Mouse (Mus musculus): ENCODE results near the gene Pou1f1. TPM values are rescaled to one million over a fixed set of nuclear protein-coding genes. Genes with fewer than 3 reads are reported as not detected.

Pou1f1 gene
- polyA plus RNA-seq, 1 experiment = not detected

GRCm38 (mm10) chr16:65568853-65569252 is 48.5 kb downstream of the Pou1f1 start:
- Histone ChIP-seq H3K4me3 (no peak overlapping the region), H3K27me3 (ENCODE audit: control insufficient read depth, insufficient read depth, insufficient read length) (no peaks in the 10 kb centered on the region), H3K4me2 (ENCODE audit: low read depth) (peak overlapping the region; percentile 10), H3K36me3 (ENCODE audit: control insufficient read depth, insufficient read depth) (no peaks in the 10 kb centered on the region), H3K79me2 (ENCODE audit: control insufficient read depth, insufficient read depth) (no peaks in the 10 kb centered on the region), H3ac (ENCODE audit: control insufficient read depth, insufficient read length) (no peak overlapping the region)
- TF ChIP-seq POLR2AphosphoS2 (IDR thresholded peaks at IDR 0.05; ENCODE audit: insufficient read length, low read depth) (no peak), MAX (IDR thresholded peaks at IDR 0.05; ENCODE audit: low read depth) (no peak), TCF12 (IDR thresholded peaks at IDR 0.05; ENCODE audit: insufficient read depth, poor library complexity, severe bottlenecking) (no peak), SRF (IDR thresholded peaks at IDR 0.05; ENCODE audit: control insufficient read depth, insufficient read length, low read depth) (no peak), POLR2A (IDR thresholded peaks at IDR 0.05; ENCODE audit: insufficient read length, low read depth) (no peak), MYOD1 (IDR thresholded peaks at IDR 0.05; ENCODE audit: control insufficient read depth in 1 of 3, insufficient read length in 2 of 3, low read depth in 2 of 3) (no peak), CEBPB (IDR thresholded peaks at IDR 0.05; ENCODE audit: insufficient read depth, poor library complexity, severe bottlenecking) (no peak), USF1 (IDR thresholded peaks at IDR 0.05; ENCODE audit: low read depth) (no peak), MYOG (IDR thresholded peaks at IDR 0.05; ENCODE audit: control insufficient read depth in 1 of 3, insufficient read depth in 1 of 3, insufficient read length in 2 of 3, low read depth in 2 of 3) (no peak), E2F4 (IDR thresholded peaks at IDR 0.05; ENCODE audit: insufficient read depth) (no peak), TCF3 (IDR thresholded peaks at IDR 0.05; ENCODE audit: insufficient read length, low read depth) (no peak), REST (IDR thresholded peaks at IDR 0.05; ENCODE audit: insufficient read depth, insufficient read length) (no peak)

DNA sequence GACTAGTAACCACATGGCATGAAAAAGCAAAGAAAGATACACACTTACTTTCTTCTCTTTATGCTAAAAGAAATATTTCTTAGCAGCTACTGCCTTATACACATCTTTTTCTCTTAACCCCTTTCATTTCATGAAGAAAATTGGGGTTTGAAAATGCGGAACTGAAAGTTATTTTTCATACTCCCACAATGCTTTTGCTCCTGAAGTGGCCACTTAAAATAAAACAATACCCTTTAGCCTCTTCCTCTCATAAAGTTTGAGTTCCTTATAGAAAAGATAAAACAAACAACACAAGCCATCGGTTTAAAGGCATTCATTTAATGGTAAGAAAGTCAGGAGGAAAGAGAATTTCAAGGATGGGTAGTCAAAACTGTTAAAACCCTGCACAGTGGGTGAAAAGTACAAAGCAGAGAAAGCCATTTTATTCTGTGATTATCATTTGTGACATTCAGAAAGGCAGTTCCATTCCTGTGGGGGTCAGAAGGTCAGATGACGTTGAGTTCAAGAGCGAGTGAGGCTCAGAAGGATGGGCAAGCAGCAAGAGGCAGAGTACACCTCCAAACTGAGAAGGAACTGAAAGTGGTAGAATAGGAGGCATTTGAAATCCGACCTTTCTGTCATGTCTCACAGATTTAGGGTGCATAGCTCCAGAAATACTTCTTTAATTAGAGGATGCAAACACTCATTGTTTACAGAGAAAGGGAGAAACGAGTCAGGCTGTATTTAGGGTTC is 57.2 kb downstream of the Pou1f1 start:
- no peak overlapping the region for H3ac ChIP-seq (ENCODE audit: control insufficient read depth, insufficient read length)
- no peaks in the 10 kb centered on the region for H3K79me2 ChIP-seq (ENCODE audit: control insufficient read depth, insufficient read depth)
- no peaks in the 10 kb centered on the region for H3K36me3 ChIP-seq (ENCODE audit: control insufficient read depth, insufficient read depth)
- H3K4me3 ChIP-seq = no peak overlapping the region
- TF ChIP-seq MYOD1 (IDR thresholded peaks at IDR 0.05; ENCODE audit: control insufficient read depth in 1 of 3, insufficient read length in 2 of 3, low read depth in 2 of 3) = no peak
- no peak for TF ChIP-seq USF1 (IDR thresholded peaks at IDR 0.05; ENCODE audit: low read depth)
- TF ChIP-seq POLR2AphosphoS2 (IDR thresholded peaks at IDR 0.05; ENCODE audit: insufficient read length, low read depth) = no peak
- no peak for TF ChIP-seq CEBPB (IDR thresholded peaks at IDR 0.05; ENCODE audit: insufficient read depth, poor library complexity, severe bottlenecking)
- no peak for TF ChIP-seq TCF3 (IDR thresholded peaks at IDR 0.05; ENCODE audit: insufficient read length, low read depth)
- no peak overlapping the region for H3K4me2 ChIP-seq (ENCODE audit: low read depth)
- no peaks in the 10 kb centered on the region for H3K27me3 ChIP-seq (ENCODE audit: control insufficient read depth, insufficient read depth, insufficient read length)

Other genes with a start within 250 kb of the Pou1f1 start
- gene Chmp2b, start 42.2 kb downstream of the Pou1f1 start, polyA plus RNA-seq (2012; fragmentation: generic; extraction: Trizol) = 25.4 TPM